10 mouse cellular contexts compared by ENCODE assay signal in the genomic region with DNA sequence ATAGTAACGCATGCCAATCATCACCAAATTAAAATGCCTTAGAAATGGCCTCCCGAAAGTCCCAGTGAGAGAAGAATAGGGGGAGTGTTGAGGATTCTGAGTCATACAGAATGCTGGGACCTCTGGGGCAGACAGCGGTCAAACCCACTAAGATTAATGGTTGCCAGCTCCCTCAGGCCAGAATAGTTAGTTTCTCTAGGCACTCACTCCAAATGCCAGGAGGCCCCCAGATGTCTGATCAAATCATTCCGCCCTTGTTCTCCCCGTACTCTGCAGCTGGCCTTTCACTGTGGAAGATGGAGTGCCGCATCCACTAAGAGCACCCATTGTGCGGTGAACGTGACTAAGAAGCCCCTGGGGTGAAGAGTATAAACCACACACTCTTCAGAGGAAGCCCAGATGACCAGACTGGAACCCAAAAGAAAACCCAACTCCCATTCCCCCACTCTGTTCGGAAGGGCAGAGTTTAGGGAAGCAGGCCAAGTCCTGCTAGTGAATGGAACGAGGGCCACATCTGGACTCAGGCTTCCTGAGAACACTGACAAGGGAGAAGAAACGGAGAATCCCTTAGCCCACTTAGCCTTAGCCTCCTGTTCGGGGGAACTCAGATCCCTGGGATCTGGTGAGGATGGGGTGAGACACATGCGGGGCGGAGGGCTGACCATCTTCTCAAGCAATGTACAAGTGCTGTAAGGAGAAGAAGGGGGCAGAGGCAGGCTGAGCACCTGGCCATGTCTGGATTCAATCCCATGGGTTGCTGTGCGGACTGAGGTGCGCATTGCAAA.
DNase-seq lines count a peak whose midpoint lies in the region; ATAC-seq and TF ChIP-seq lines count a peak whose summit lies in the region.
"Had no signal": no experiment of that assay in that cellular context is flagged by ENCODE, and none has a peak within 500 bp of the region (broad histone marks: within the 10 kb centered on the region; RNA-seq: fewer than 3 reads in every experiment).

No protein-coding gene starts in this region.

- no peak overlapping the region for H3K4me2 ChIP-seq in kidney, postnatal 0 days (ENCODE audit: low read length)
- no peak overlapping the region for H3K4me2 ChIP-seq in limb, embryonic 14.5 days (replicated peaks; ENCODE audit: low read depth, low read length, severe bottlenecking)
- H3K4me2 ChIP-seq in stomach, embryonic 16.5 days (ENCODE audit: low read depth, low read length): no peak overlapping the region

- H3K4me1 ChIP-seq in kidney, postnatal 0 days (replicated peaks; ENCODE audit: insufficient read depth, low read length): no peaks in the 10 kb centered on the region; the same call in 1 of the 2 replicates
- H3K4me1 ChIP-seq in limb, embryonic 14.5 days (ENCODE audit: control insufficient read depth, insufficient read depth, low read length): peaks cover 3% of the 10 kb centered on the region; the same call in 1 of the 2 replicates
- H3K4me1 ChIP-seq in stomach, embryonic 16.5 days (ENCODE audit: control insufficient read depth, insufficient read depth, low read length): peaks cover 32% of the 10 kb centered on the region; the same call in 1 of the 2 replicates

- 74% methylated on average over 16 of the region's 16 CpGs for WGBS in kidney, postnatal 0 days
- WGBS in limb, embryonic 14.5 days: 71% methylated on average over 16 of the region's 16 CpGs
- WGBS in stomach, embryonic 16.5 days: 68% methylated on average over 16 of the region's 16 CpGs

- H3K9me3 ChIP-seq in kidney, postnatal 0 days (replicated peaks; ENCODE audit: low read length): no peaks in the 10 kb centered on the region
- no peaks in the 10 kb centered on the region for H3K9me3 ChIP-seq in limb, embryonic 14.5 days (ENCODE audit: control insufficient read depth, low read length)
- no peaks in the 10 kb centered on the region for H3K9me3 ChIP-seq in stomach, embryonic 16.5 days (replicated peaks; ENCODE audit: control insufficient read depth, low read length)

- DNase-seq in kidney, postnatal 0 days (ENCODE audit: low spot score): peak; percentile 17
- no peak for DNase-seq in kidney, postnatal 10 days
- DNase-seq in embryo, embryonic 11 days: peak; percentile 53
- DNase-seq in limb, embryonic 14.5 days (ENCODE audit: low spot score): no peak
- no peak for DNase-seq in thymus, postnatal 0 days (ENCODE audit: low spot score)
- DNase-seq in urinary bladder, postnatal 36 days (ENCODE audit: low spot score in 2 of 2): no peak
- DNase-seq: cerebellum, adult 9-10 months; kidney, postnatal 36 days had no signal

- H3K36me3 ChIP-seq in kidney, postnatal 0 days (ENCODE audit: insufficient read depth, low read length): no peaks in the 10 kb centered on the region
- H3K36me3 ChIP-seq in limb, embryonic 14.5 days (ENCODE audit: control insufficient read depth, insufficient read depth, low read length): no peaks in the 10 kb centered on the region
- H3K36me3 ChIP-seq in stomach, embryonic 16.5 days (ENCODE audit: control insufficient read depth, insufficient read depth, low read length): no peaks in the 10 kb centered on the region

- no peaks in the 10 kb centered on the region for H3K27me3 ChIP-seq in kidney, postnatal 0 days (ENCODE audit: insufficient read depth, low read length)
- no peaks in the 10 kb centered on the region for H3K27me3 ChIP-seq in limb, embryonic 14.5 days (ENCODE audit: control insufficient read depth, insufficient read depth, low read length)
- no peaks in the 10 kb centered on the region for H3K27me3 ChIP-seq in stomach, embryonic 16.5 days (ENCODE audit: control insufficient read depth, insufficient read depth, low read length)

- ATAC-seq in kidney, postnatal 0 days (replicated peaks; ENCODE audit: low FRiP score, low read depth): no peak
- 0 out of 2 replicates have a peak, but pooled peaks have one; percentile 12 for ATAC-seq in limb, embryonic 14.5 days (ENCODE audit: low FRiP score, low read depth)
- no peak for ATAC-seq in stomach, embryonic 16.5 days (ENCODE audit: insufficient read depth, low FRiP score)

- H3K27ac ChIP-seq in kidney, postnatal 0 days: no peak overlapping the region
- no peak overlapping the region for H3K27ac ChIP-seq in limb, embryonic 14.5 days (replicated peaks; ENCODE audit: low read depth, low read length)
- no peak overlapping the region for H3K27ac ChIP-seq in stomach, embryonic 16.5 days (ENCODE audit: low read length)
- H3K27ac ChIP-seq: liver, embryonic 14.5 days had no signal

- TF ChIP-seq POLR2A in limb, embryonic 14.5 days (IDR thresholded peaks at IDR 0.05; ENCODE audit: borderline replicate concordance, extremely low read depth, insufficient read depth, insufficient read length): no peak

- H3K9ac ChIP-seq in kidney, postnatal 0 days (ENCODE audit: low read depth, low read length): no peak overlapping the region
- H3K9ac ChIP-seq in limb, embryonic 14.5 days (ENCODE audit: low read depth, low read length, severe bottlenecking): no peak overlapping the region
- H3K9ac ChIP-seq in stomach, embryonic 16.5 days (ENCODE audit: low read length): peak overlapping the region; percentile 26; the same call in 1 of the 2 replicates
- H3K9ac ChIP-seq: liver, embryonic 14.5 days had no signal

- H3K4me3 ChIP-seq in kidney, postnatal 0 days (replicated peaks; ENCODE audit: low read depth, low read length): no peak overlapping the region
- H3K4me3 ChIP-seq in limb, embryonic 14.5 days (replicated peaks; ENCODE audit: low read length): no peak overlapping the region
- H3K4me3 ChIP-seq in stomach, embryonic 16.5 days (replicated peaks; ENCODE audit: low read length): no peak overlapping the region

- TF ChIP-seq CTCF in kidney, postnatal 0 days (IDR thresholded peaks at IDR 0.05; ENCODE audit: low read depth): no peak

Comparison
In these comparisons a context has a peak if more than half of its experiments do, and no peak if none do; other contexts are left out.
1. DNase-seq: peak in kidney, postnatal 0 days (single experiment) and embryo, embryonic 11 days (single experiment); none in kidney, postnatal 10 days (single experiment), limb, embryonic 14.5 days (single experiment), thymus, postnatal 0 days (single experiment) and urinary bladder, postnatal 36 days (0 of 2).